Mouse (Mus musculus): Measurements from ENCODE around the gene H2-M10.2. TPM values are rescaled to one million over a fixed set of nuclear protein-coding genes. Genes with fewer than 3 reads are reported as not detected.
A peak's percentile ranks its signal among the peaks of the same experiment; 100 is the strongest.
"Not testable (repeated sequence)": the region's sequence is repeated elsewhere in the genome, so short reads cannot be mapped to it uniquely, and the experiment has no call there.

H2-M10.2 gene
- polyA plus RNA-seq, 1 experiment from 2014 or later, result 0.06 TPM

- ChIA-PET POLR2A (no interaction called here), CTCF (interaction anchor here (1.3 kb wide), 1 partner anchor 16 kb away, joined by 3 read pairs; no protein-coding TSS in a partner anchor)
- DNase-seq (ENCODE audit: low read depth, low spot score) (no peak), ATAC-seq (no peak)
- no peaks in the 10 kb centered on the region for H3K27me3 ChIP-seq
- TF ChIP-seq CTCF (IDR thresholded peaks at IDR 0.05), result no peak
- in situ Hi-C loops (cut with MboI; ENCODE audit: low pct_unique_long_range_greater_than_20kb), result loop anchor here (25.0 kb wide), 1 partner anchor 809 kb away; no protein-coding TSS in a partner anchor
Observed at GRCm38 (mm10) chr17:36253087-36253600, 33.1 kb downstream of the H2-M10.2 start.

DNA sequence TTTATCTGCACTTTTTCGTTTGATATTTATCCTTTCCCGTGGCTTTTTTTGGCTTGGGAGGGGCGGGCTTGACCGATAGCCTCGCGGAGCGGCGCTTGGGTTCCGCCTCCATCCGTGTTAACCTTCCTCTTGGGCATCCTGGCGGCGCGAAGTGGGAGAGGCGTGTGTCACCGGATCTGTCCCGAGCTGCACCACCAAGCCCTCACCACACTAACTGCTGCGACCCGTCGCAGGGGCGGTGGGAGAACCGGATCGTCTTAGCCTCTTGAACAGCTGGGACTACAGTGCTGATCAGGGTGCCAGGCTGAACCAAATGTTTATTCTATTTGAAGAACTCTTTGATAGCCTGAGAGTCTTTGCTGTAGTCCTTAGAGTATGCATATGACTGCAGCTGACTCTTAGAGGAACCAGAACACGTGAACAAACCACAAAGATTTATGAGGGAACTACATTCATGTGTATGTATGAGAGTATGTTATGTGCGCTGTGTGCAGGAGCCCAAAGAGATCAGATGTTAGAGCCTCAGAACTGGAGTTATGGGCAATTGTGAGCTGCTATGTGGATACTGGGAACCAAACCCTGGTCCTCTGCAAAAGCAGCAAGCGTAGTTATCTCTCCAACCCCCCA is 33.9 kb downstream of the H2-M10.2 start:
- in situ Hi-C loops (cut with MboI; ENCODE audit: low pct_unique_long_range_greater_than_20kb), result loop anchor here (25.0 kb wide), 1 partner anchor 810 kb away; no protein-coding TSS in a partner anchor
- ChIA-PET POLR2A (no interaction called here), CTCF (no interaction called here)
- DNase-seq (ENCODE audit: low read depth, low spot score), result no peak
- no peaks in the 10 kb centered on the region for H3K27me3 ChIP-seq
- TF ChIP-seq CTCF (IDR thresholded peaks at IDR 0.05), result no peak
- ATAC-seq, result no peak

DNA sequence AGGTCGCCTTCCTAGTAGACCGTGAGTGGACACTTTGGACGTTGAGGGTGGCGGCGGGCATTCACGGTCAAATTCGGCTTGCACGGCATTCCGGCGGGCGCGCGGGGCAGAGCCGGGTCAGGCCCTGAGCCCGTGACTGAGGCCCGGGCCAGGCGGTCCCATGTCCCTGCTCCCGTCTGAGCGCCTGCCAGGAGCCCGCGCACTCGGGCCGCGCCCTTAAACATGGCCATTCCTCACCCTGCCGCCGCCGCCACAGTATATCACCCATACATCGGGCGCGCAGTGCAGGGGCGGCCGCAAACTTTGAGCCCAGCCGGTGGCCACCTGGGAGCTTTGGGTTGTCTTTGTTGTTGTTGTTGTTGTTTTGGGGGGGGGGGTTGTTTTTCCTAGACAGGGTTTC is 37.4 kb downstream of the H2-M10.2 start:
- H3K27me3 ChIP-seq, result no peaks in the 10 kb centered on the region
- ATAC-seq (no peak), DNase-seq (ENCODE audit: low read depth, low spot score) (no peak)
- ChIA-PET POLR2A (no interaction called here), CTCF (no interaction called here)
- TF ChIP-seq CTCF (IDR thresholded peaks at IDR 0.05), result no peak
- in situ Hi-C loops (cut with MboI; ENCODE audit: low pct_unique_long_range_greater_than_20kb), result no loop called here

GRCm38 (mm10) chr17:36245741-36246140 is 40.5 kb downstream of the H2-M10.2 start:
- TF ChIP-seq CTCF (IDR thresholded peaks at IDR 0.05), result peak; percentile 39
- ATAC-seq, result no peak
- CTCF ChIA-PET, result no interaction called here
- POLR2A ChIA-PET, result no interaction called here
- in situ Hi-C loops (cut with MboI; ENCODE audit: low pct_unique_long_range_greater_than_20kb), result no loop called here
- no peak for DNase-seq (ENCODE audit: low read depth, low spot score)
- no peaks in the 10 kb centered on the region for H3K27me3 ChIP-seq

DNA sequence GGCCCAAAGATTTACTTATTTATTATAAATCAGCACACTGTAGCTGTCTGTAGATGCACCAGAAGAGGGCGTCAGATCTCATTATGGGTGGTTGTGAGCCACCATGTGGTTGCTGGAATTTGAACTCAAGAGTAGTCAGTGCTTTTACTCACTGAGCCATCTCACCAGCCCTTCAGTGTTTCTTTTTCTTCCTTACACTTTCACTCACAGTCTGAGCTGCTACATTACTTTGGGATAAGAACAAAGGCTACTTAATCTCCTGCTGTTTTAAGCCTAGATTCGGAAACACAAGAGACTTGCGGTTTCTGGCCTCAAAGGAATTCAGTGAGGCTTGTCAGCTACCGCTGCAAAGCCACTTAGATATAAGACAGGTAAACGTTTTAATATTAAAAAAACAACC is 42.3 kb downstream of the H2-M10.2 start:
- no peak for ATAC-seq
- ChIA-PET CTCF (no interaction called here), POLR2A (no interaction called here)
- DNase-seq (ENCODE audit: low read depth, low spot score), result no peak
- in situ Hi-C loops (cut with MboI; ENCODE audit: low pct_unique_long_range_greater_than_20kb), result no loop called here
- no peak for TF ChIP-seq CTCF (IDR thresholded peaks at IDR 0.05)
- H3K27me3 ChIP-seq, result no peaks in the 10 kb centered on the region

DNA sequence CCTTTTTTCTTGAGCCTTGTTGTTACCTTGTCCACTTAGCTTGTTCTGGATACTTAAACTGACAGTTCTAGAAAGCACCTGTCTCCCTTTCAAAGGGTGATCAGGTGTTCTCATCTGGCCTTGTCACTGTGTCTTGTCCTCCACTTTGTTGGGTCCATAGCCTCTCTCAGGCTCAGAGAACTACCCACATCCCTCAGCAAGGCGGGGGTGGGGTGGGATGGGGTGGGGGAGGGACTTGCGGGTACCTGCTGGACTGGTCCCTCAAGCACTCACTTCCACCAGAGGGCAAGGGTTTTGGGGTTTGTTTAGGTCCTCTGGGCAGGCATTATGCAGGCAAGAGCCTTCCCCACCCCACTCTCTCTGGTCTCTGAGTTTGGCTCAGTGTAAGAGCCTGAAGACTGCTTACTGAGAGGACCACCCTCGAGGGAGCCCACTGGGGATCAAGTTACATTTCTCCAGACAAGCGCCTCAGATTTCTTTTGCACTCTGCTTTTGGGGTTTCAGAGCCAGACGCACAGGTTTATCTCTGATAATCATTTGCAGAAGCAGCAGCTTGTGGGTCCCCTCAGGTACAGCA is 45.6 kb downstream of the H2-M10.2 start:
- no peak for ATAC-seq
- DNase-seq (ENCODE audit: low read depth, low spot score), result no peak
- no peak for TF ChIP-seq CTCF (IDR thresholded peaks at IDR 0.05)
- H3K27me3 ChIP-seq, result peaks cover 5% of the 10 kb centered on the region
- ChIA-PET POLR2A (no interaction called here), CTCF (no interaction called here)
- in situ Hi-C loops (cut with MboI; ENCODE audit: low pct_unique_long_range_greater_than_20kb), result no loop called here

DNA sequence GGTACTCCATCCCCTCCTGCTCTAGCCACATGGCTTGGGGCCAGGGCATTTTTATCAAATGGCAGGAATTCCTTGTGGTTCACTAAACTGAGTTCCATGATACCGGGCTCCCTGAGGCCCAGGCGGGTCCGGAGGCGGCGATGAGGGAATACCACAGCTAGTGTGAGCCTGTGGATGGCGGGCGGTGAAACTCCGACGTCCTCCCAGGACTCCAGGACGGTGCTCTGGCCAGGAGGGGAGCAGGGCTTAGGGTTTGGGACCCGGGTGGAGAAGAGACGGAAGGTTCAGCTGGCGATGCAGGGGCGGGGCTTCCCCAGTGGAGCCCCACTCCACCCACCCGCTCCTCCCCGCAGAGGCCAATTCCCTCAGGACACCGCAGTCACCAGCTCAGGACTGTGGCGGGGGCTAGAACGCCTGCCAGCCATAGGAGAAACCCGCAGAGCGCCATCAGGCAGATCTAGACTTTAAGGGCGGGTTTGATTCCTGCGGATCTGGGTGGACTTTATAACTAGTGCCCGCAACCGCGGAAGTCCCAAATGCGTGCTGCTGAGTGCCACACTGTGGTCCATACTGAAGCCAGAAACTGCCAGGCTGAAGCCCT is 48.9 kb downstream of the H2-M10.2 start:
- no peak for DNase-seq (ENCODE audit: low read depth, low spot score)
- ChIA-PET POLR2A (no interaction called here), CTCF (interaction anchor here (1.0 kb wide), 1 partner anchor 16 kb away, joined by 3 read pairs; no protein-coding TSS in a partner anchor)
- peaks cover 5% of the 10 kb centered on the region for H3K27me3 ChIP-seq
- in situ Hi-C loops (cut with MboI; ENCODE audit: low pct_unique_long_range_greater_than_20kb), result no loop called here
- TF ChIP-seq CTCF (IDR thresholded peaks at IDR 0.05), result no peak
- peak; percentile 51 for ATAC-seq

- DNase-seq (ENCODE audit: low read depth, low spot score); in situ Hi-C loops (cut with MboI; ENCODE audit: low pct_unique_long_range_greater_than_20kb); ATAC-seq; H3K27me3 ChIP-seq; POLR2A ChIA-PET; CTCF ChIA-PET: not testable (repeated sequence)
Observed at GRCm38 (mm10) chr17:36235300-36235699, 51.0 kb downstream of the H2-M10.2 start.

Other genes starting within 250 kb of the H2-M10.2 start
- 24.8 TPM for gene H2-T22, start 243.7 kb downstream of the H2-M10.2 start, polyA plus RNA-seq (2021)
- not detected for gene Gm6034, start 243.5 kb downstream of the H2-M10.2 start, polyA plus RNA-seq (2021)
- 9.1 TPM for gene Gm11127, start 228.1 kb downstream of the H2-M10.2 start, polyA plus RNA-seq (2021)
- gene Gm19684, start 164.8 kb downstream of the H2-M10.2 start, polyA plus RNA-seq (2021), result 0.06 TPM
- gene Gm7030, start 157.1 kb downstream of the H2-M10.2 start, polyA plus RNA-seq (2021), result not detected
- gene Gm8909, start 118.0 kb downstream of the H2-M10.2 start, polyA plus RNA-seq (2021), result not detected
- not detected for gene H2-T3, start 96.2 kb downstream of the H2-M10.2 start, polyA plus RNA-seq (2021)
- 41.5 TPM for gene Rpp21, start 28.4 kb downstream of the H2-M10.2 start, polyA plus RNA-seq (2021)
- gene Trim39, start 14.2 kb downstream of the H2-M10.2 start, polyA plus RNA-seq (2021), result 21.0 TPM
- gene H2-M10.1, start 39.7 kb upstream of the H2-M10.2 start, polyA plus RNA-seq (2021), result not detected
- gene H2-M10.3, start 81.9 kb upstream of the H2-M10.2 start, polyA plus RNA-seq (2021), result not detected
- not detected for gene H2-M10.4, start 175.8 kb upstream of the H2-M10.2 start, polyA plus RNA-seq (2021)

Measured in Patski (cell line).